Mouse (Mus musculus): ENCODE data around the gene 6330409D20Rik. TPM values are rescaled to one million over a fixed set of nuclear protein-coding genes. Genes with fewer than 3 reads are reported as not detected.

6330409D20Rik gene
- polyA plus RNA-seq (2015; fragmentation: Nextera tagmentation; extraction: Ambion mirVana): 0.34 and 0.43 TPM in 2 replicates

- ATAC-seq (ENCODE audit: low read depth): no peak
- Histone ChIP-seq H3K4me1 (replicated peaks; ENCODE audit: control insufficient read depth, insufficient read depth, low read length) (peaks cover 8% of the 10 kb centered on the region), H3K36me3 (ENCODE audit: control insufficient read depth, insufficient read depth, low read length) (no peaks in the 10 kb centered on the region), H3K9ac (ENCODE audit: low read length) (peak within 1 kb of the TSS; percentile 44), H3K9me3 (ENCODE audit: control insufficient read depth, low read length) (no peaks in the 10 kb centered on the region), H3K27ac (ENCODE audit: low read length) (no peak within 1 kb of the TSS), H3K4me3 (ENCODE audit: low read length) (peak within 1 kb of the TSS; percentile 43), H3K27me3 (ENCODE audit: control insufficient read depth, insufficient read depth, low read depth, low read length) (peaks cover 29% of the 10 kb centered on the region), H3K4me2 (ENCODE audit: low read depth, low read length) (peak within 1 kb of the TSS; percentile 77)
- 11% methylated on average over 11 of the region's 11 CpGs for WGBS
Observed at GRCm38 (mm10) chr2:32740916-32741272, at the start of gene 6330409D20Rik. Gene 6330409D20Rik (minus strand): TSS chr2:32741016.

- H3K36me3 ChIP-seq (ENCODE audit: control insufficient read depth, insufficient read depth, low read length): no peaks in the 10 kb centered on the region; the same call in 1 of the 2 replicates
- no peak overlapping the region for H3K4me3 ChIP-seq (ENCODE audit: low read length)
- H3K27ac ChIP-seq (ENCODE audit: low read length): no peak overlapping the region
- H3K9ac ChIP-seq (ENCODE audit: low read length): 0 out of 2 replicates have a peak overlapping the region, but pooled peaks have one; percentile 14
- peak; percentile 29; the same call in 1 of the 2 replicates for ATAC-seq (ENCODE audit: low read depth)
- H3K4me1 ChIP-seq (replicated peaks; ENCODE audit: control insufficient read depth, insufficient read depth, low read length): peaks cover 16% of the 10 kb centered on the region
- no peak overlapping the region for H3K4me2 ChIP-seq (ENCODE audit: low read depth, low read length)
- WGBS: 37% methylated on average over 2 of the region's 2 CpGs
- H3K27me3 ChIP-seq (ENCODE audit: control insufficient read depth, insufficient read depth, low read depth, low read length): no peaks in the 10 kb centered on the region
- H3K9me3 ChIP-seq (ENCODE audit: control insufficient read depth, low read length): no peaks in the 10 kb centered on the region
Observed at GRCm38 (mm10) chr2:32788581-32788980, 47.8 kb upstream of the 6330409D20Rik start.

- Histone ChIP-seq H3K4me1 (replicated peaks; ENCODE audit: control insufficient read depth, insufficient read depth, low read length) (peaks cover 16% of the 10 kb centered on the region), H3K4me2 (ENCODE audit: low read depth, low read length) (no peak overlapping the region), H3K9ac (ENCODE audit: low read length) (no peak overlapping the region), H3K9me3 (ENCODE audit: control insufficient read depth, low read length) (no peaks in the 10 kb centered on the region), H3K27ac (ENCODE audit: low read length) (no peak overlapping the region), H3K4me3 (ENCODE audit: low read length) (no peak overlapping the region), H3K36me3 (ENCODE audit: control insufficient read depth, insufficient read depth, low read length) (no peaks in the 10 kb centered on the region; the same call in 1 of the 2 replicates), H3K27me3 (ENCODE audit: control insufficient read depth, insufficient read depth, low read depth, low read length) (no peaks in the 10 kb centered on the region)
- no peak for ATAC-seq (ENCODE audit: low read depth)
- WGBS: 58% methylated on average over 6 of the region's 6 CpGs
Observed at GRCm38 (mm10) chr2:32787176-32787575, 46.4 kb upstream of the 6330409D20Rik start.

- Histone ChIP-seq H3K9ac (ENCODE audit: low read length) (no peak within 1 kb of the TSS), H3K36me3 (ENCODE audit: control insufficient read depth, insufficient read depth, low read length) (no peaks in the 10 kb centered on the region; the same call in 1 of the 2 replicates), H3K27me3 (ENCODE audit: control insufficient read depth, insufficient read depth, low read depth, low read length) (no peaks in the 10 kb centered on the region), H3K4me2 (ENCODE audit: low read depth, low read length) (no peak within 1 kb of the TSS), H3K4me1 (replicated peaks; ENCODE audit: control insufficient read depth, insufficient read depth, low read length) (peaks cover 3% of the 10 kb centered on the region; the same call in 1 of the 2 replicates), H3K4me3 (ENCODE audit: low read length) (no peak within 1 kb of the TSS), H3K27ac (ENCODE audit: low read length) (no peak within 1 kb of the TSS), H3K9me3 (ENCODE audit: control insufficient read depth, low read length) (no peaks in the 10 kb centered on the region)
- ATAC-seq (ENCODE audit: low read depth): no peak
- WGBS: 41% methylated on average over 4 of the region's 4 CpGs
Observed at GRCm38 (mm10) chr2:32784048-32784681, 43.3 kb upstream of the 6330409D20Rik start, which contains the start of gene Cfap157. Gene Cfap157 (minus strand): TSS chr2:32784428.

GRCm38 (mm10) chr2:32781710-32782109, 40.9 kb upstream of the 6330409D20Rik start:
- no peak for ATAC-seq (ENCODE audit: low read depth)
- 68% methylated on average over 6 of the region's 6 CpGs for WGBS
- no peak overlapping the region for H3K4me2 ChIP-seq (ENCODE audit: low read depth, low read length)
- H3K27ac ChIP-seq (ENCODE audit: low read length): no peak overlapping the region
- H3K4me3 ChIP-seq (ENCODE audit: low read length): no peak overlapping the region
- H3K36me3 ChIP-seq (ENCODE audit: control insufficient read depth, insufficient read depth, low read length): no peaks in the 10 kb centered on the region
- no peak overlapping the region for H3K9ac ChIP-seq (ENCODE audit: low read length)
- H3K27me3 ChIP-seq (ENCODE audit: control insufficient read depth, insufficient read depth, low read depth, low read length): no peaks in the 10 kb centered on the region
- no peaks in the 10 kb centered on the region for H3K4me1 ChIP-seq (replicated peaks; ENCODE audit: control insufficient read depth, insufficient read depth, low read length)
- no peaks in the 10 kb centered on the region for H3K9me3 ChIP-seq (ENCODE audit: control insufficient read depth, low read length)

GRCm38 (mm10) chr2:32779714-32780113, 38.9 kb upstream of the 6330409D20Rik start:
- 86% methylated on average over 6 of the region's 6 CpGs for WGBS
- Histone ChIP-seq H3K4me1 (replicated peaks; ENCODE audit: control insufficient read depth, insufficient read depth, low read length) (peaks cover 11% of the 10 kb centered on the region), H3K9me3 (ENCODE audit: control insufficient read depth, low read length) (no peaks in the 10 kb centered on the region), H3K9ac (ENCODE audit: low read length) (no peak overlapping the region), H3K27me3 (ENCODE audit: control insufficient read depth, insufficient read depth, low read depth, low read length) (no peaks in the 10 kb centered on the region), H3K36me3 (ENCODE audit: control insufficient read depth, insufficient read depth, low read length) (no peaks in the 10 kb centered on the region), H3K4me2 (ENCODE audit: low read depth, low read length) (no peak overlapping the region), H3K27ac (ENCODE audit: low read length) (no peak overlapping the region), H3K4me3 (ENCODE audit: low read length) (no peak overlapping the region)
- no peak for ATAC-seq (ENCODE audit: low read depth)

GRCm38 (mm10) chr2:32779131-32779530, 38.3 kb upstream of the 6330409D20Rik start:
- 12% methylated on average over 8 of the region's 8 CpGs for WGBS
- H3K9me3 ChIP-seq (ENCODE audit: control insufficient read depth, low read length): no peaks in the 10 kb centered on the region
- H3K4me2 ChIP-seq (ENCODE audit: low read depth, low read length): no peak overlapping the region
- H3K4me3 ChIP-seq (ENCODE audit: low read length): no peak overlapping the region
- peaks cover 11% of the 10 kb centered on the region for H3K4me1 ChIP-seq (replicated peaks; ENCODE audit: control insufficient read depth, insufficient read depth, low read length)
- no peaks in the 10 kb centered on the region for H3K27me3 ChIP-seq (ENCODE audit: control insufficient read depth, insufficient read depth, low read depth, low read length)
- no peak overlapping the region for H3K27ac ChIP-seq (ENCODE audit: low read length)
- H3K36me3 ChIP-seq (ENCODE audit: control insufficient read depth, insufficient read depth, low read length): no peaks in the 10 kb centered on the region
- no peak overlapping the region for H3K9ac ChIP-seq (ENCODE audit: low read length)
- ATAC-seq (ENCODE audit: low read depth): no peak

- no peak for ATAC-seq (ENCODE audit: low read depth)
- H3K27ac ChIP-seq (ENCODE audit: low read length): no peak overlapping the region
- no peak overlapping the region for H3K4me2 ChIP-seq (ENCODE audit: low read depth, low read length)
- H3K9ac ChIP-seq (ENCODE audit: low read length): no peak overlapping the region
- H3K36me3 ChIP-seq (ENCODE audit: control insufficient read depth, insufficient read depth, low read length): no peaks in the 10 kb centered on the region
- peaks cover 11% of the 10 kb centered on the region for H3K4me1 ChIP-seq (replicated peaks; ENCODE audit: control insufficient read depth, insufficient read depth, low read length)
- H3K4me3 ChIP-seq (ENCODE audit: low read length): no peak overlapping the region
- WGBS: 89% methylated on average over 6 of the region's 6 CpGs
- H3K27me3 ChIP-seq (ENCODE audit: control insufficient read depth, insufficient read depth, low read depth, low read length): no peaks in the 10 kb centered on the region
- H3K9me3 ChIP-seq (ENCODE audit: control insufficient read depth, low read length): no peaks in the 10 kb centered on the region
Observed at GRCm38 (mm10) chr2:32778081-32778480, 37.3 kb upstream of the 6330409D20Rik start.

GRCm38 (mm10) chr2:32776192-32776591, 35.4 kb upstream of the 6330409D20Rik start:
- Histone ChIP-seq H3K9ac (ENCODE audit: low read length) (peak overlapping the region; percentile 72), H3K27me3 (ENCODE audit: control insufficient read depth, insufficient read depth, low read depth, low read length) (no peaks in the 10 kb centered on the region), H3K4me2 (ENCODE audit: low read depth, low read length) (peak overlapping the region; percentile 95), H3K4me3 (ENCODE audit: low read length) (peak overlapping the region; percentile 70), H3K4me1 (replicated peaks; ENCODE audit: control insufficient read depth, insufficient read depth, low read length) (peaks cover 16% of the 10 kb centered on the region), H3K27ac (ENCODE audit: low read length) (no peak overlapping the region), H3K9me3 (ENCODE audit: control insufficient read depth, low read length) (no peaks in the 10 kb centered on the region), H3K36me3 (ENCODE audit: control insufficient read depth, insufficient read depth, low read length) (no peaks in the 10 kb centered on the region)
- no peak for ATAC-seq (ENCODE audit: low read depth)
- 17% methylated on average over 22 of the region's 22 CpGs for WGBS

Measured in lung, embryonic 16.5 days (tissue).